ENCODE assay signal across 10 mouse cellular contexts in the genomic region with DNA sequence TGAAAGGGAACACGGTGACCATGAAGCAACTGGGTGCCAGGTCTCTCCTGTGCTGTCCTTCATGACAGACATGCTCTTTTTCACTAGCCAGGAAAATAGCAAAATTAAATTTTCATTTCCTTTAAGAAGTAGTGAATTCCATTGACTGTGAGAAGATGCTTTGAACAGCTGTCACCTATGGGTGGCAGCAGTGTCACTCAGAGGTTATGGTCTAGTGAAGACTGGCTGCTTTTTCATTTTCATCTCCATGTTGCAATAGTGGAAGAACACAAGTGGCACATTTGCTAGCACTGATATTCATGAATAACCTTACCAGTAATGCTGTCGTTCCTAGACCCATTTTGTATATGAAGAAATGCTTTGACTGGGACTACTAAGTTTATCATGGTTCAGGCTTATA. TPM values are rescaled to one million over a fixed set of nuclear protein-coding genes. Genes with fewer than 3 reads are reported as not detected.
A peak's percentile ranks its signal among the peaks of the same experiment; 100 is the strongest.
DNase-seq lines count a peak whose midpoint lies in the region; ATAC-seq and TF ChIP-seq lines count a peak whose summit lies in the region.
"Had no signal": no experiment of that assay in that cellular context is flagged by ENCODE, and none has a peak within 500 bp of the region (broad histone marks: within the 10 kb centered on the region; RNA-seq: fewer than 3 reads in every experiment).

No protein-coding gene starts in this region.

- peak; percentile 56 for TF ChIP-seq CTCF in midbrain, postnatal 0 days (IDR thresholded peaks at IDR 0.05)

- no peaks in the 10 kb centered on the region for H3K36me3 ChIP-seq in forebrain, embryonic 14.5 days (ENCODE audit: control insufficient read depth, insufficient read depth, low read length)
- no peaks in the 10 kb centered on the region for H3K36me3 ChIP-seq in forebrain, embryonic 10.5 days (replicated peaks)
- no peaks in the 10 kb centered on the region for H3K36me3 ChIP-seq in midbrain, postnatal 0 days (ENCODE audit: insufficient read depth, low read length)
- no peaks in the 10 kb centered on the region for H3K36me3 ChIP-seq in midbrain, embryonic 16.5 days (ENCODE audit: control insufficient read depth, insufficient read depth, low read length)
- H3K36me3 ChIP-seq in liver, embryonic 16.5 days (ENCODE audit: control insufficient read depth, insufficient read depth), result no peaks in the 10 kb centered on the region
- H3K36me3 ChIP-seq: neural tube, embryonic 12.5 days had no signal

- no peak overlapping the region for H3K9ac ChIP-seq in forebrain, embryonic 14.5 days (ENCODE audit: low read length)
- no peak overlapping the region for H3K9ac ChIP-seq in midbrain, postnatal 0 days (replicated peaks; ENCODE audit: low read length, poor library complexity, severe bottlenecking)
- H3K9ac ChIP-seq in midbrain, embryonic 16.5 days (ENCODE audit: low read depth, low read length), result no peak overlapping the region
- H3K9ac ChIP-seq in liver, embryonic 16.5 days (ENCODE audit: low read depth, low read length), result no peak overlapping the region
- H3K9ac ChIP-seq: neural tube, embryonic 12.5 days had no signal

- H3K4me2 ChIP-seq in forebrain, embryonic 14.5 days (ENCODE audit: low read length), result no peak overlapping the region
- no peak overlapping the region for H3K4me2 ChIP-seq in midbrain, postnatal 0 days (ENCODE audit: low read depth, low read length, poor library complexity, severe bottlenecking)
- H3K4me2 ChIP-seq in midbrain, embryonic 16.5 days (ENCODE audit: low read length), result no peak overlapping the region
- no peak overlapping the region for H3K4me2 ChIP-seq in liver, embryonic 16.5 days (ENCODE audit: low read depth, low read length)
- H3K4me2 ChIP-seq: neural tube, embryonic 12.5 days had no signal

- ATAC-seq in forebrain, embryonic 14.5 days, result no peak
- ATAC-seq in midbrain, postnatal 0 days (ENCODE audit: low FRiP score), result no peak
- ATAC-seq in midbrain, embryonic 16.5 days, result no peak
- ATAC-seq in liver, embryonic 16.5 days (ENCODE audit: low read depth), result peak; percentile 35; the same call in 1 of the 2 replicates

- no peaks in the 10 kb centered on the region for H3K4me1 ChIP-seq in forebrain, embryonic 14.5 days (ENCODE audit: control insufficient read depth, insufficient read depth, low read length)
- no peaks in the 10 kb centered on the region for H3K4me1 ChIP-seq in forebrain, embryonic 10.5 days
- no peaks in the 10 kb centered on the region for H3K4me1 ChIP-seq in midbrain, postnatal 0 days (ENCODE audit: insufficient read depth, low read length)
- H3K4me1 ChIP-seq in midbrain, embryonic 16.5 days (ENCODE audit: control insufficient read depth, insufficient read depth, low read length), result no peaks in the 10 kb centered on the region
- no peaks in the 10 kb centered on the region for H3K4me1 ChIP-seq in liver, embryonic 16.5 days (ENCODE audit: control insufficient read depth, low read depth, low read length)
- H3K4me1 ChIP-seq: neural tube, embryonic 12.5 days had no signal

- DNase-seq in forebrain, embryonic 14.5 days (ENCODE audit: low spot score), result peak; percentile 19
- no peak for DNase-seq in forebrain, embryonic 10.5 days (ENCODE audit: extremely low spot score, low spot score)
- peak; percentile 19 for DNase-seq in midbrain, postnatal 0 days (ENCODE audit: low spot score)
- DNase-seq in thymus, postnatal 14 days, result peak; percentile 56
- no peak for DNase-seq in cerebellum, postnatal 36 days
- no peak for DNase-seq in right cerebral cortex, postnatal 10 days (ENCODE audit: low spot score in 2 of 2)

- 82% methylated on average over 2 of the region's 2 CpGs for WGBS in forebrain, embryonic 14.5 days
- 81% methylated on average over 2 of the region's 2 CpGs for WGBS in forebrain, embryonic 10.5 days
- 83% methylated on average over 2 of the region's 2 CpGs for WGBS in midbrain, postnatal 0 days
- 91% methylated on average over 2 of the region's 2 CpGs for WGBS in midbrain, embryonic 16.5 days
- WGBS in liver, embryonic 16.5 days (ENCODE audit: insufficient replicate concordance), result 40% methylated on average over 2 of the region's 2 CpGs

- H3K27ac ChIP-seq in forebrain, embryonic 14.5 days (ENCODE audit: low read depth, low read length), result no peak overlapping the region
- H3K27ac ChIP-seq in forebrain, embryonic 10.5 days, result no peak overlapping the region
- H3K27ac ChIP-seq in midbrain, postnatal 0 days (ENCODE audit: low read depth, low read length), result no peak overlapping the region
- H3K27ac ChIP-seq in midbrain, embryonic 16.5 days (ENCODE audit: low read length), result no peak overlapping the region
- H3K27ac ChIP-seq in liver, embryonic 16.5 days (ENCODE audit: low read length), result no peak overlapping the region
- H3K27ac ChIP-seq: neural tube, embryonic 12.5 days had no signal

- H3K27me3 ChIP-seq in forebrain, embryonic 14.5 days (replicated peaks; ENCODE audit: control insufficient read depth, insufficient read depth, low read length), result no peaks in the 10 kb centered on the region
- H3K27me3 ChIP-seq in forebrain, embryonic 10.5 days (ENCODE audit: poor library complexity, severe bottlenecking), result no peaks in the 10 kb centered on the region
- no peaks in the 10 kb centered on the region for H3K27me3 ChIP-seq in midbrain, postnatal 0 days (ENCODE audit: insufficient read depth, low read length)
- H3K27me3 ChIP-seq in midbrain, embryonic 16.5 days (ENCODE audit: control insufficient read depth, insufficient read depth, low read depth, low read length), result no peaks in the 10 kb centered on the region
- no peaks in the 10 kb centered on the region for H3K27me3 ChIP-seq in liver, embryonic 16.5 days (ENCODE audit: control insufficient read depth, insufficient read depth, low read depth, low read length)
- H3K27me3 ChIP-seq: neural tube, embryonic 12.5 days had no signal

- H3K9me3 ChIP-seq in forebrain, embryonic 14.5 days (replicated peaks; ENCODE audit: control insufficient read depth, low read length), result no peaks in the 10 kb centered on the region
- H3K9me3 ChIP-seq in forebrain, embryonic 10.5 days, result no peaks in the 10 kb centered on the region
- no peaks in the 10 kb centered on the region for H3K9me3 ChIP-seq in midbrain, postnatal 0 days (ENCODE audit: low read length)
- no peaks in the 10 kb centered on the region for H3K9me3 ChIP-seq in midbrain, embryonic 16.5 days (replicated peaks; ENCODE audit: control insufficient read depth, low read length, poor library complexity, severe bottlenecking)
- no peaks in the 10 kb centered on the region for H3K9me3 ChIP-seq in liver, embryonic 16.5 days (replicated peaks; ENCODE audit: control insufficient read depth, low read length)
- H3K9me3 ChIP-seq: neural tube, embryonic 12.5 days had no signal

- no peak overlapping the region for H3K4me3 ChIP-seq in forebrain, embryonic 14.5 days (ENCODE audit: low read depth, low read length)
- no peak overlapping the region for H3K4me3 ChIP-seq in forebrain, embryonic 10.5 days
- no peak overlapping the region for H3K4me3 ChIP-seq in midbrain, postnatal 0 days (ENCODE audit: low read depth, low read length)
- no peak overlapping the region for H3K4me3 ChIP-seq in midbrain, embryonic 16.5 days (ENCODE audit: low read depth, low read length)
- H3K4me3 ChIP-seq in liver, embryonic 16.5 days (ENCODE audit: low read depth, low read length), result no peak overlapping the region
- H3K4me3 ChIP-seq: erythroblast, embryonic 14.5 days; neural tube, embryonic 12.5 days had no signal

RNA-seq across cellular contexts. Expression of a gene that starts 12.3 kb away (rescaled TPM):
- 0.15 and 0.26 TPM in 2 replicates for polyA plus RNA-seq in forebrain, embryonic 14.5 days (2014; fragmentation: Nextera tagmentation; extraction: Ambion mirVana)
- polyA plus RNA-seq in forebrain, embryonic 10.5 days (2016; fragmentation: Nextera tagmentation; extraction: Ambion mirVana), result 0.10 TPM in 1 of 2 replicates, not detected in the other
- total RNA-seq in midbrain, postnatal 0 days (2014; rRNA removed), result 0.19 and 0.93 TPM in 2 replicates
- polyA plus RNA-seq in midbrain, postnatal 0 days (2015; fragmentation: Nextera tagmentation; extraction: Ambion mirVana), result 0.42 and 0.46 TPM in 2 replicates
- polyA plus RNA-seq in midbrain, embryonic 16.5 days (2015; fragmentation: Nextera tagmentation; extraction: Ambion mirVana), result 0.80 and 0.87 TPM in 2 replicates
- 0.45 and 0.50 TPM in 2 replicates for polyA plus RNA-seq in liver, embryonic 16.5 days (2015; fragmentation: Nextera tagmentation; extraction: Ambion mirVana)
- polyA plus RNA-seq: erythroblast, embryonic 14.5 days had no signal

Comparison
In these comparisons a context has a peak if more than half of its experiments do, and no peak if none do; other contexts are left out.
1. DNase-seq: peak in forebrain, embryonic 14.5 days (single experiment), midbrain, postnatal 0 days (single experiment) and thymus, postnatal 14 days (single experiment); none in forebrain, embryonic 10.5 days (single experiment), cerebellum, postnatal 36 days (0 of 2) and right cerebral cortex, postnatal 10 days (0 of 2).